Comparison of ENCODE assay signal across 10 mouse cellular contexts in genomic region chr12:44044388-44045105, GRCm38 (mm10).
DNase-seq lines count a peak whose midpoint lies in the region; ATAC-seq and TF ChIP-seq lines count a peak whose summit lies in the region.
"Had no signal": no experiment of that assay in that cellular context is flagged by ENCODE, and none has a peak within 500 bp of the region (broad histone marks: within the 10 kb centered on the region; RNA-seq: fewer than 3 reads in every experiment).

No protein-coding gene starts in this region.

- no peaks in the 10 kb centered on the region for H3K36me3 ChIP-seq in heart, embryonic 13.5 days
- no peaks in the 10 kb centered on the region for H3K36me3 ChIP-seq in midbrain, embryonic 14.5 days (ENCODE audit: control insufficient read depth, insufficient read depth, low read length)
- H3K36me3 ChIP-seq in midbrain, embryonic 10.5 days: no peaks in the 10 kb centered on the region
- H3K36me3 ChIP-seq in hindbrain, embryonic 14.5 days (replicated peaks; ENCODE audit: control insufficient read depth, insufficient read depth): no peaks in the 10 kb centered on the region
- no peaks in the 10 kb centered on the region for H3K36me3 ChIP-seq in midbrain, postnatal 0 days (ENCODE audit: insufficient read depth, low read length)
- H3K36me3 ChIP-seq: limb, embryonic 13.5 days had no signal

- peak overlapping the region; percentile 75 for H3K27ac ChIP-seq in heart, embryonic 13.5 days (replicated peaks)
- H3K27ac ChIP-seq in midbrain, embryonic 14.5 days (replicated peaks; ENCODE audit: low read depth, low read length): no peak overlapping the region
- H3K27ac ChIP-seq in midbrain, embryonic 10.5 days (replicated peaks): no peak overlapping the region
- no peak overlapping the region for H3K27ac ChIP-seq in hindbrain, embryonic 14.5 days
- no peak overlapping the region for H3K27ac ChIP-seq in midbrain, postnatal 0 days (ENCODE audit: low read depth, low read length)
- H3K27ac ChIP-seq: limb, embryonic 13.5 days had no signal

- peak overlapping the region; percentile 57 for H3K4me2 ChIP-seq in heart, embryonic 13.5 days
- no peak overlapping the region for H3K4me2 ChIP-seq in midbrain, embryonic 14.5 days (ENCODE audit: low read length)
- no peak overlapping the region for H3K4me2 ChIP-seq in hindbrain, embryonic 14.5 days (replicated peaks)
- H3K4me2 ChIP-seq in midbrain, postnatal 0 days (ENCODE audit: low read depth, low read length, poor library complexity, severe bottlenecking): no peak overlapping the region
- H3K4me2 ChIP-seq: limb, embryonic 13.5 days had no signal

- 52% methylated on average over 14 of the region's 14 CpGs for WGBS in heart, embryonic 13.5 days
- WGBS in midbrain, embryonic 14.5 days: 60% methylated on average over 14 of the region's 14 CpGs
- 79% methylated on average over 14 of the region's 14 CpGs for WGBS in midbrain, embryonic 10.5 days
- 60% methylated on average over 14 of the region's 14 CpGs for WGBS in hindbrain, embryonic 14.5 days
- WGBS in midbrain, postnatal 0 days: 47% methylated on average over 14 of the region's 14 CpGs

- TF ChIP-seq CTCF in midbrain, postnatal 0 days (IDR thresholded peaks at IDR 0.05): no peak

- no peaks in the 10 kb centered on the region for H3K9me3 ChIP-seq in heart, embryonic 13.5 days
- no peaks in the 10 kb centered on the region for H3K9me3 ChIP-seq in midbrain, embryonic 14.5 days (ENCODE audit: control insufficient read depth, low read length)
- no peaks in the 10 kb centered on the region for H3K9me3 ChIP-seq in midbrain, embryonic 10.5 days (replicated peaks)
- H3K9me3 ChIP-seq in hindbrain, embryonic 14.5 days (ENCODE audit: control insufficient read depth, low read length): no peaks in the 10 kb centered on the region
- H3K9me3 ChIP-seq in midbrain, postnatal 0 days (ENCODE audit: low read length): no peaks in the 10 kb centered on the region
- H3K9me3 ChIP-seq: limb, embryonic 13.5 days had no signal

- H3K4me3 ChIP-seq in heart, embryonic 13.5 days: peak overlapping the region; percentile 0; the same call in 1 of the 2 replicates
- H3K4me3 ChIP-seq in midbrain, embryonic 14.5 days (replicated peaks; ENCODE audit: low read depth, low read length): no peak overlapping the region
- H3K4me3 ChIP-seq in midbrain, embryonic 10.5 days: no peak overlapping the region
- no peak overlapping the region for H3K4me3 ChIP-seq in hindbrain, embryonic 14.5 days (replicated peaks; ENCODE audit: low read length)
- no peak overlapping the region for H3K4me3 ChIP-seq in midbrain, postnatal 0 days (ENCODE audit: low read depth, low read length)
- H3K4me3 ChIP-seq: limb, embryonic 13.5 days had no signal

- no peaks in the 10 kb centered on the region for H3K27me3 ChIP-seq in heart, embryonic 13.5 days (replicated peaks)
- H3K27me3 ChIP-seq in midbrain, embryonic 14.5 days (ENCODE audit: control insufficient read depth, insufficient read depth, low read length): no peaks in the 10 kb centered on the region
- no peaks in the 10 kb centered on the region for H3K27me3 ChIP-seq in midbrain, embryonic 10.5 days (ENCODE audit: low read depth, poor library complexity, severe bottlenecking)
- H3K27me3 ChIP-seq in hindbrain, embryonic 14.5 days (ENCODE audit: control insufficient read depth, insufficient read depth, low read length): no peaks in the 10 kb centered on the region
- no peaks in the 10 kb centered on the region for H3K27me3 ChIP-seq in midbrain, postnatal 0 days (ENCODE audit: insufficient read depth, low read length)
- H3K27me3 ChIP-seq: limb, embryonic 13.5 days had no signal

- no peak for DNase-seq in heart, postnatal 25 days (ENCODE audit: low spot score)
- peak; percentile 47 for DNase-seq in midbrain, embryonic 14.5 days
- no peak for DNase-seq in midbrain, embryonic 10.5 days (ENCODE audit: low spot score)
- peak; percentile 26 for DNase-seq in hindbrain, embryonic 14.5 days (ENCODE audit: low spot score)
- DNase-seq in midbrain, postnatal 0 days (ENCODE audit: low spot score): peak; percentile 49
- no peak for DNase-seq in liver
- DNase-seq: embryo, embryonic 11 days; kidney, postnatal 14 days had no signal

- intact Hi-C loops in heart, postnatal 25 days (cut with DNase I): no loop called here

- no peak for ATAC-seq in heart, embryonic 13.5 days (ENCODE audit: extremely low read depth, insufficient number of reproducible peaks, low FRiP score, low TSS enrichment)
- ATAC-seq in midbrain, embryonic 14.5 days (ENCODE audit: low FRiP score, low TSS enrichment): peak; percentile 63; the same call in 1 of the 2 replicates
- ATAC-seq in hindbrain, embryonic 14.5 days (ENCODE audit: low FRiP score): peak; percentile 70; the same call in 1 of the 2 replicates
- ATAC-seq in midbrain, postnatal 0 days (ENCODE audit: low FRiP score): peak; percentile 86

- H3K4me1 ChIP-seq in heart, embryonic 13.5 days: peaks cover 23% of the 10 kb centered on the region
- H3K4me1 ChIP-seq in midbrain, embryonic 14.5 days (ENCODE audit: control insufficient read depth, insufficient read depth, low read length): 0 out of 2 replicates have a peak, but pooled peaks cover 3% of the 10 kb centered on the region
- H3K4me1 ChIP-seq in midbrain, embryonic 10.5 days: no peaks in the 10 kb centered on the region
- H3K4me1 ChIP-seq in hindbrain, embryonic 14.5 days (replicated peaks; ENCODE audit: control insufficient read depth, insufficient read depth, low read length): no peaks in the 10 kb centered on the region
- no peaks in the 10 kb centered on the region for H3K4me1 ChIP-seq in midbrain, postnatal 0 days (ENCODE audit: insufficient read depth, low read length)
- H3K4me1 ChIP-seq: limb, embryonic 13.5 days had no signal

- peak overlapping the region; percentile 1; the same call in 1 of the 2 replicates for H3K9ac ChIP-seq in heart, embryonic 13.5 days
- no peak overlapping the region for H3K9ac ChIP-seq in midbrain, embryonic 14.5 days (replicated peaks; ENCODE audit: low read length)
- no peak overlapping the region for H3K9ac ChIP-seq in hindbrain, embryonic 14.5 days
- H3K9ac ChIP-seq in midbrain, postnatal 0 days (replicated peaks; ENCODE audit: low read length, poor library complexity, severe bottlenecking): no peak overlapping the region
- H3K9ac ChIP-seq: limb, embryonic 13.5 days had no signal

Comparison
In these comparisons a context has a peak if more than half of its experiments do, and no peak if none do; other contexts are left out.
1. DNase-seq: peak in midbrain, embryonic 14.5 days (single experiment), hindbrain, embryonic 14.5 days (single experiment) and midbrain, postnatal 0 days (single experiment); none in heart, postnatal 25 days (single experiment), midbrain, embryonic 10.5 days (single experiment) and liver (single experiment).